Mouse (Mus musculus) 3T3-L1 (cell line): ENCODE results near the gene Gm21586.
"Not testable (repeated sequence)": the region's sequence is repeated elsewhere in the genome, so short reads cannot be mapped to it uniquely, and the experiment has no call there.

Source experiments
- DNase-seq: peaks from one replicate; pipeline ENCODE4 v3.0.0-alpha.2; 2015; ENCODE audit warnings: low read depth, low spot score

The Gm21586 gene

DNA sequence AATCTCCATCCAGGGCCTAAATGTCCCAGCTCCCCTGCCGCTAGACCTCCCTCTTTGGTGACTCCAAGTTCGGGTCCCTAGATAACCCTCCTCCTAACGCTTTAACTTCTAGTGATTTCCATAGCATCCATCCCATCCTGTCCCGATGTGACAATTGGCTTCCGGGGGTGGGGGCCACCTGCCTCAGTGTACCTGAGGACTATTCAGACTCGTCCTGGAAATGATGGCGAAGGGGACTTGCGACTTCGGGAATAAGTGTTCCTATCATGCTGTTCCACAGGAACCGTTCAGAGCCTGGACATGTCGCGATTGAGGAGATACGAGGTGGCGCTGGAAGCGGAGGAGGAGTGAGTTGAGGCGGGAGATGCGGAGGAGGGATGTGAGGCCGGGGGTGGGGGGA, at the start of gene Gm21586:
Gm21586 (plus strand) TSS at position 301 of the 400 bp plus-strand sequence.
- DNase-seq: not testable (repeated sequence)

DNA sequence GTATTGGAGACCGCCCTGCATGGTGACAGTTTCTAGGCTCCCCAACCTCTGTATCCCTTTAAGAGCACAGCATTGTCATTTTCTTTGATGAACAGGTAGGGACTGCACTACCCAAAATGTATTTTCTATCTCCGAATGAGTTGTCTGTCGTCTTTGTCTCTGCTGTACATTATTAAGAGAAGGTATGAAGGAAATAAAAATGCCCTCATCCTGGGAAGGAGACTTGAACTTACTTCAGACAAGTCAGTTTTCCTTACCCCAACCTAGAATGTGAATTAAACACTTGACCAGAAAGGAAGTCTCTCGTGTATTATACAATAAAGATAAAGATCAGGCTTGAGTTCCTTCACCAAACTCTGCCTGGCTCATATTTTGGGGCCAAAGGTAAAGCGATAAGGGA, 27.3 kb downstream of the Gm21586 start, which contains the start of gene Gm2163:
Gm2163 (plus strand) TSS at position 301 of the 400 bp plus-strand sequence.
- not testable (repeated sequence) for DNase-seq
